Mouse (Mus musculus) heart, postnatal 0 days (tissue): Measurements from ENCODE around the gene Hils1. TPM values are rescaled to one million over a fixed set of nuclear protein-coding genes. Genes with fewer than 3 reads are reported as not detected.

Experiments
- ATAC-seq: fragments of 200-750 bp; cut with Nextera tagmentation; 2 replicates; pipeline ENCODE4 v1.8.0; 2017; ENCODE audit warnings: low read depth, moderate number of reproducible peaks, moderate library complexity; ENCODE audit not compliant: insufficient read depth
- DNase-seq: peaks from one replicate; pipeline ENCODE4 v3.0.0-alpha.2; 2016; ENCODE audit warnings: low spot score
- H3K27ac ChIP-seq: fragments of 300-500 bp; sonication (generic); 2 replicates; pipeline ENCODE4 v1.5.1; 2014; ENCODE audit warnings: low read depth, mild to moderate bottlenecking
- H3K27me3 ChIP-seq: fragments of 300-500 bp; sonication (generic); 2 replicates; pipeline ENCODE4 v1.6.1; 2014; ENCODE audit warnings: low read length, mixed read lengths; ENCODE audit not compliant: control insufficient read depth, insufficient read depth
- H3K36me3 ChIP-seq: fragments of 300-500 bp; sonication (generic); replicated peaks from 2 replicates; pipeline ENCODE4 v1.6.1; 2014; ENCODE audit warnings: low read length, mixed read lengths; ENCODE audit not compliant: control insufficient read depth, insufficient read depth
- H3K4me1 ChIP-seq: fragments of 300-500 bp; sonication (generic); 2 replicates; pipeline ENCODE4 v1.6.1; 2014; ENCODE audit warnings: antibody characterized with exemption; ENCODE audit not compliant: control insufficient read depth, insufficient read depth
- H3K4me2 ChIP-seq: fragments of 300-500 bp; sonication (generic); 2 replicates; pipeline ENCODE4 v1.6.1; 2014; ENCODE audit warnings: low read depth, mild to moderate bottlenecking, low read length, moderate library complexity
- H3K4me3 ChIP-seq: fragments of 300-500 bp; sonication (generic); 2 replicates; pipeline ENCODE4 v1.5.1; 2014; ENCODE audit warnings: low read depth, low read length
- H3K9ac ChIP-seq: fragments of 300-500 bp; sonication (generic); replicated peaks from 2 replicates; pipeline ENCODE4 v1.6.1; 2014; ENCODE audit warnings: low read depth, low read length, mixed read lengths
- H3K9me3 ChIP-seq: fragments of 300-500 bp; sonication (generic); replicated peaks from 2 replicates; pipeline ENCODE4 v1.6.1; 2016; ENCODE audit warnings: low read length; ENCODE audit not compliant: control insufficient read depth
- CTCF ChIP-seq: IDR thresholded peaks from 2 replicates; pipeline ENCODE4 v1.5.1; 2016; ENCODE audit warnings: antibody characterized with exemption, control low read depth, low read depth
- EP300 ChIP-seq: IDR thresholded peaks from 2 replicates; pipeline ENCODE4 v1.6.1; 2016; ENCODE audit warnings: antibody characterized with exemption, low read depth
- WGBS: fragments of 180-500 bp; shearing (Covaris S2); extraction: QIAGEN DNeasy Blood & Tissue Kit; methylation state at CpG from one replicate; pipeline ENCODE4 v1.1.7; 2014; 5-methylcytosine and 5-hydroxymethylcytosine counted together
- polyA plus RNA-seq: library from polyadenylated mRNA; unstranded; fragments of >200 nt; fragmentation: Nextera tagmentation; extraction: Ambion mirVana; gene quantifications from 2 replicates; pipeline ENCODE4 v1.2.1, GENCODE M21; 2015
- total RNA-seq: library from RNA; depleted of rRNA; stranded (reverse); fragments of >200 nt; gene quantifications from 2 replicates; pipeline ENCODE4 v1.2.3, GENCODE M21; 2014; ENCODE audit warnings: low replicate concordance

Gene Hils1
- total and polyA plus RNA-seq, 2 experiments from 2014 or later, result not detected

GRCm38 (mm10) chr11:94936851-94937295 is 30.5 kb upstream of the Hils1 start:
- Histone ChIP-seq H3K4me3 (peak overlapping the region; percentile 44), H3K9ac (peak overlapping the region; percentile 54; the same call in 1 of the 2 replicates), H3K4me2 (peak overlapping the region; percentile 52), H3K27me3 (peaks cover 56% of the 10 kb centered on the region), H3K9me3 (no peaks in the 10 kb centered on the region), H3K27ac (peak overlapping the region; percentile 71), H3K4me1 (peaks cover 4% of the 10 kb centered on the region; the same call in 1 of the 2 replicates), H3K36me3 (no peaks in the 10 kb centered on the region)
- peak; percentile 88 for TF ChIP-seq CTCF
- no peak for TF ChIP-seq EP300
- ATAC-seq (peak; percentile 76), DNase-seq (peak; percentile 89)
- under 1% methylated on average over 15 of the region's 17 CpGs for WGBS

GRCm38 (mm10) chr11:94937335-94937781 is 30.0 kb upstream of the Hils1 start:
- Histone ChIP-seq H3K4me2 (peak overlapping the region; percentile 52), H3K4me3 (peak overlapping the region; percentile 44), H3K4me1 (peaks cover 4% of the 10 kb centered on the region; the same call in 1 of the 2 replicates), H3K27ac (peak overlapping the region; percentile 27), H3K27me3 (peaks cover 56% of the 10 kb centered on the region), H3K9me3 (no peaks in the 10 kb centered on the region), H3K36me3 (no peaks in the 10 kb centered on the region), H3K9ac (0 out of 2 replicates have a peak overlapping the region, but pooled peaks have one; percentile 6)
- TF ChIP-seq CTCF, result no peak
- no peak for TF ChIP-seq EP300
- peak; percentile 46 for ATAC-seq
- DNase-seq, result no peak
- under 1% methylated on average over 18 of the region's 18 CpGs for WGBS

- 0 out of 2 replicates have a peak, but pooled peaks have one; percentile 2 for ATAC-seq
- Histone ChIP-seq H3K4me3 (peak overlapping the region; percentile 44), H3K36me3 (no peaks in the 10 kb centered on the region), H3K4me2 (peak overlapping the region; percentile 52), H3K27ac (peak overlapping the region; percentile 27; the same call in 1 of the 2 replicates), H3K27me3 (peaks cover 58% of the 10 kb centered on the region), H3K4me1 (peaks cover 4% of the 10 kb centered on the region; the same call in 1 of the 2 replicates), H3K9ac (0 out of 2 replicates have a peak overlapping the region, but pooled peaks have one; percentile 12), H3K9me3 (no peaks in the 10 kb centered on the region)
- WGBS, result 4% methylated on average over 15 of the region's 15 CpGs
- DNase-seq, result no peak
- TF ChIP-seq EP300 (no peak), CTCF (no peak)
These were observed 29.6 kb upstream of the Hils1 start for GRCm38 (mm10) chr11:94937787-94938186.

- DNase-seq (no peak), ATAC-seq (no peak)
- Histone ChIP-seq H3K4me2 (peak overlapping the region; percentile 52), H3K9me3 (no peaks in the 10 kb centered on the region), H3K36me3 (no peaks in the 10 kb centered on the region), H3K27me3 (peaks cover 59% of the 10 kb centered on the region), H3K27ac (no peak overlapping the region), H3K4me1 (peaks cover 4% of the 10 kb centered on the region; the same call in 1 of the 2 replicates), H3K4me3 (peak overlapping the region; percentile 44), H3K9ac (0 out of 2 replicates have a peak overlapping the region, but pooled peaks have one; percentile 12)
- WGBS, result 27% methylated on average over 9 of the region's 9 CpGs
- TF ChIP-seq CTCF, result no peak
- TF ChIP-seq EP300, result no peak
These were observed 29.1 kb upstream of the Hils1 start for GRCm38 (mm10) chr11:94938296-94938695.

- Histone ChIP-seq H3K4me2 (peak overlapping the region; percentile 52; the same call in 1 of the 2 replicates), H3K27ac (no peak overlapping the region), H3K27me3 (peaks cover 50% of the 10 kb centered on the region), H3K4me1 (peaks cover 4% of the 10 kb centered on the region; the same call in 1 of the 2 replicates), H3K9me3 (no peaks in the 10 kb centered on the region), H3K9ac (no peak overlapping the region), H3K4me3 (no peak overlapping the region), H3K36me3 (no peaks in the 10 kb centered on the region)
- 11% methylated on average over 4 of the region's 4 CpGs for WGBS
- ATAC-seq, result no peak
- TF ChIP-seq EP300 (no peak), CTCF (peak; percentile 96)
- DNase-seq, result peak; percentile 64
These were observed 28.1 kb upstream of the Hils1 start for GRCm38 (mm10) chr11:94939280-94939679.
